In genomic region chr17:26382176-26382575, GRCm38 (mm10) we compare ENCODE assay signal across 13 mouse cellular contexts. TPM values are rescaled to one million over a fixed set of nuclear protein-coding genes. Genes with fewer than 3 reads are reported as not detected.
DNase-seq lines count a peak whose midpoint lies in the region; ATAC-seq and TF ChIP-seq lines count a peak whose summit lies in the region.
"Had no signal": no experiment of that assay in that cellular context is flagged by ENCODE, and none has a peak within 500 bp of the region (broad histone marks: within the 10 kb centered on the region; RNA-seq: fewer than 3 reads in every experiment).

No protein-coding gene starts in this region.

- peak; percentile 56 for DNase-seq in adrenal gland, postnatal 10 days
- DNase-seq in limb, embryonic 10.5 days (ENCODE audit: low spot score), result no peak
- no peak for DNase-seq in lung, postnatal 4 days
- DNase-seq: cerebellum, adult 9-11 months; kidney, postnatal 14 days; layer of hippocampus, postnatal 36 days; thymus, adult 18-20 months had no signal

- no peaks in the 10 kb centered on the region for H3K36me3 ChIP-seq in hindbrain, embryonic 15.5 days
- no peaks in the 10 kb centered on the region for H3K36me3 ChIP-seq in hindbrain, embryonic 12.5 days
- no peaks in the 10 kb centered on the region for H3K36me3 ChIP-seq in limb, embryonic 10.5 days
- no peaks in the 10 kb centered on the region for H3K36me3 ChIP-seq in kidney, embryonic 15.5 days
- H3K36me3 ChIP-seq: embryonic facial prominence, embryonic 13.5 days had no signal

- no peak overlapping the region for H3K4me2 ChIP-seq in hindbrain, embryonic 15.5 days
- H3K4me2 ChIP-seq in hindbrain, embryonic 12.5 days (replicated peaks), result no peak overlapping the region
- H3K4me2 ChIP-seq in kidney, embryonic 15.5 days, result no peak overlapping the region
- H3K4me2 ChIP-seq: embryonic facial prominence, embryonic 13.5 days; liver, embryonic 11.5 days had no signal

- H3K9me3 ChIP-seq in hindbrain, embryonic 15.5 days, result no peaks in the 10 kb centered on the region
- H3K9me3 ChIP-seq in hindbrain, embryonic 12.5 days (replicated peaks), result no peaks in the 10 kb centered on the region
- H3K9me3 ChIP-seq in limb, embryonic 10.5 days (replicated peaks), result no peaks in the 10 kb centered on the region
- no peaks in the 10 kb centered on the region for H3K9me3 ChIP-seq in kidney, embryonic 15.5 days (replicated peaks)
- H3K9me3 ChIP-seq: embryonic facial prominence, embryonic 13.5 days had no signal

- no peak for TF ChIP-seq POLR2A in cortical plate, adult 2 months (IDR thresholded peaks at IDR 0.05; ENCODE audit: extremely low read depth, insufficient read depth, low read length)

- no peak for TF ChIP-seq CTCF in cortical plate, adult 2 months (IDR thresholded peaks at IDR 0.05; ENCODE audit: extremely low read depth, insufficient read depth, low read length)

- H3K27me3 ChIP-seq in hindbrain, embryonic 15.5 days, result no peaks in the 10 kb centered on the region
- no peaks in the 10 kb centered on the region for H3K27me3 ChIP-seq in hindbrain, embryonic 12.5 days
- no peaks in the 10 kb centered on the region for H3K27me3 ChIP-seq in limb, embryonic 10.5 days (ENCODE audit: low read depth, poor library complexity, severe bottlenecking)
- H3K27me3 ChIP-seq in kidney, embryonic 15.5 days, result no peaks in the 10 kb centered on the region
- H3K27me3 ChIP-seq: embryonic facial prominence, embryonic 13.5 days had no signal

- ATAC-seq in hindbrain, embryonic 15.5 days (ENCODE audit: low FRiP score, low read depth), result no peak
- no peak for ATAC-seq in hindbrain, embryonic 12.5 days (ENCODE audit: low FRiP score)
- ATAC-seq in kidney, embryonic 15.5 days (replicated peaks; ENCODE audit: low FRiP score), result no peak

- 81% methylated on average over 3 of the region's 3 CpGs for WGBS in hindbrain, embryonic 15.5 days
- WGBS in hindbrain, embryonic 12.5 days, result 82% methylated on average over 3 of the region's 3 CpGs
- 82% methylated on average over 3 of the region's 3 CpGs for WGBS in limb, embryonic 10.5 days
- WGBS in kidney, embryonic 15.5 days, result 78% methylated on average over 3 of the region's 3 CpGs

- H3K4me3 ChIP-seq in hindbrain, embryonic 15.5 days, result no peak overlapping the region
- no peak overlapping the region for H3K4me3 ChIP-seq in hindbrain, embryonic 12.5 days
- no peak overlapping the region for H3K4me3 ChIP-seq in cortical plate, adult 2 months (ENCODE audit: insufficient read depth, low read length)
- H3K4me3 ChIP-seq in limb, embryonic 10.5 days, result no peak overlapping the region
- no peak overlapping the region for H3K4me3 ChIP-seq in kidney, embryonic 15.5 days (replicated peaks)
- H3K4me3 ChIP-seq: embryonic facial prominence, embryonic 13.5 days had no signal

- H3K27ac ChIP-seq in hindbrain, embryonic 15.5 days (replicated peaks), result peak overlapping the region; percentile 78
- H3K27ac ChIP-seq in hindbrain, embryonic 12.5 days, result no peak overlapping the region
- 0 out of 2 replicates have a peak overlapping the region, but pooled peaks have one; percentile 74 for H3K27ac ChIP-seq in cortical plate, adult 2 months (ENCODE audit: insufficient read depth, low read length)
- H3K27ac ChIP-seq in limb, embryonic 10.5 days, result 0 out of 2 replicates have a peak overlapping the region, but pooled peaks have one; percentile 9
- no peak overlapping the region for H3K27ac ChIP-seq in kidney, embryonic 15.5 days

- H3K4me1 ChIP-seq in hindbrain, embryonic 15.5 days (replicated peaks), result peaks cover 25% of the 10 kb centered on the region
- peaks cover 24% of the 10 kb centered on the region for H3K4me1 ChIP-seq in hindbrain, embryonic 12.5 days
- peaks cover 13% of the 10 kb centered on the region for H3K4me1 ChIP-seq in cortical plate, adult 2 months (ENCODE audit: control insufficient read depth, insufficient read depth, low read length)
- H3K4me1 ChIP-seq in limb, embryonic 10.5 days, result peaks cover 22% of the 10 kb centered on the region
- peaks cover 33% of the 10 kb centered on the region for H3K4me1 ChIP-seq in kidney, embryonic 15.5 days

- H3K9ac ChIP-seq in hindbrain, embryonic 15.5 days, result no peak overlapping the region
- H3K9ac ChIP-seq in hindbrain, embryonic 12.5 days, result no peak overlapping the region
- no peak overlapping the region for H3K9ac ChIP-seq in kidney, embryonic 15.5 days

RNA-seq across cellular contexts. Expression of gene Neurl1b, which starts 32.5 kb away (rescaled TPM):
- 1.6 and 1.9 TPM in 2 replicates for polyA plus RNA-seq in hindbrain, embryonic 15.5 days (2015; fragmentation: Nextera tagmentation; extraction: Ambion mirVana)
- 0.40 and 0.59 TPM in 2 replicates for polyA plus RNA-seq in hindbrain, embryonic 12.5 days (2016; fragmentation: Nextera tagmentation; extraction: Ambion mirVana)
- total RNA-seq in adrenal gland, postnatal 10 days (2021), result 10 to 100 TPM; 43.6 to 44.0 TPM
- polyA plus RNA-seq in cortical plate, adult 2 months (2012; rRNA removed), result 53.4 and 56.8 TPM in 2 replicates
- polyA plus RNA-seq in limb, embryonic 10.5 days (2016; fragmentation: Nextera tagmentation; extraction: Ambion mirVana), result 0.05 and 0.10 TPM in 2 replicates
- polyA plus RNA-seq in kidney, embryonic 15.5 days (2015; fragmentation: Nextera tagmentation; extraction: Ambion mirVana), result 1.3 and 1.7 TPM in 2 replicates

Comparison
In these comparisons a context has a peak if more than half of its experiments do, and no peak if none do; other contexts are left out.
1. H3K27ac ChIP-seq: peak in hindbrain, embryonic 15.5 days (single experiment), cortical plate, adult 2 months (single experiment) and limb, embryonic 10.5 days (single experiment); none in hindbrain, embryonic 12.5 days (single experiment) and kidney, embryonic 15.5 days (single experiment).
2. RNA of gene Neurl1b, which starts 32.5 kb away (polyA plus RNA-seq): 53.4 to 56.8 TPM in cortical plate, adult 2 months; 1.3 to 1.7 TPM in kidney, embryonic 15.5 days, 1.6 to 1.9 TPM in hindbrain, embryonic 15.5 days, 0.40 to 0.59 TPM in hindbrain, embryonic 12.5 days and 0.05 to 0.10 TPM in limb, embryonic 10.5 days; every median in the first group is over 10 times any median in the second.